ENCODE assay signal across 29 mouse cellular contexts in genomic region chr5:149344528-149344855, GRCm38 (mm10).
"Had no signal": no experiment of that assay in that cellular context is flagged by ENCODE, and none has a peak within 500 bp of the region (broad histone marks: within the 10 kb centered on the region; RNA-seq: fewer than 3 reads in every experiment).

No protein-coding gene starts in this region.

- H3K4me3 ChIP-seq: limb, embryonic 10.5 days; limb, embryonic 12.5 days; limb, embryonic 13.5 days; limb, embryonic 15.5 days; liver, embryonic 12.5 days; liver, embryonic 13.5 days; liver, embryonic 15.5 days; lung, embryonic 15.5 days; megakaryocyte, embryonic 14.5 days; midbrain, embryonic 10.5 days; midbrain, embryonic 12.5 days; midbrain, embryonic 13.5 days; midbrain, embryonic 15.5 days; myocyte; neural tube, embryonic 12.5 days had no signal

- H3K36me3 ChIP-seq: limb, embryonic 10.5 days; limb, embryonic 12.5 days; limb, embryonic 13.5 days; limb, embryonic 15.5 days; liver, embryonic 12.5 days; liver, embryonic 13.5 days; liver, embryonic 15.5 days; lung, embryonic 15.5 days; midbrain, embryonic 10.5 days; midbrain, embryonic 12.5 days; midbrain, embryonic 13.5 days; midbrain, embryonic 15.5 days; neural tube, embryonic 12.5 days had no signal

- H3K27me3 ChIP-seq: limb, embryonic 12.5 days; limb, embryonic 13.5 days; limb, embryonic 15.5 days; liver, embryonic 12.5 days; liver, embryonic 13.5 days; liver, embryonic 15.5 days; midbrain, embryonic 15.5 days; neural tube, embryonic 12.5 days had no signal

- H3K4me1 ChIP-seq: liver, embryonic 12.5 days; liver, embryonic 13.5 days; liver, embryonic 15.5 days; lung, embryonic 15.5 days; megakaryocyte, embryonic 14.5 days; midbrain, embryonic 15.5 days; neural tube, embryonic 12.5 days had no signal

- H3K27ac ChIP-seq: limb, embryonic 10.5 days; limb, embryonic 12.5 days; limb, embryonic 13.5 days; limb, embryonic 15.5 days; liver, embryonic 12.5 days; liver, embryonic 13.5 days; liver, embryonic 14.5 days; liver, embryonic 15.5 days; lung, embryonic 15.5 days; macrophage; midbrain, embryonic 10.5 days; midbrain, embryonic 12.5 days; midbrain, embryonic 13.5 days; midbrain, embryonic 15.5 days; neural tube, embryonic 12.5 days had no signal

- H3K4me2 ChIP-seq: limb, embryonic 12.5 days; limb, embryonic 13.5 days; limb, embryonic 15.5 days; liver, embryonic 11.5 days; liver, embryonic 12.5 days; liver, embryonic 13.5 days; liver, embryonic 15.5 days; lung, embryonic 14.5 days; lung, embryonic 15.5 days; midbrain, embryonic 11.5 days; midbrain, embryonic 12.5 days; midbrain, embryonic 13.5 days; midbrain, embryonic 15.5 days; neural tube, embryonic 12.5 days had no signal

- H3K9ac ChIP-seq: limb, embryonic 12.5 days; limb, embryonic 13.5 days; limb, embryonic 15.5 days; liver, embryonic 12.5 days; liver, embryonic 13.5 days; liver, embryonic 14.5 days; liver, embryonic 15.5 days; liver, postnatal 0 days; lung, embryonic 14.5 days; lung, embryonic 15.5 days; midbrain, embryonic 12.5 days; midbrain, embryonic 13.5 days; midbrain, embryonic 15.5 days; neural tube, embryonic 12.5 days had no signal

- H3K9me3 ChIP-seq: limb, embryonic 10.5 days; limb, embryonic 12.5 days; limb, embryonic 13.5 days; limb, embryonic 15.5 days; liver, embryonic 12.5 days; liver, embryonic 13.5 days; liver, embryonic 15.5 days; lung, embryonic 15.5 days; megakaryocyte, embryonic 14.5 days; midbrain, embryonic 10.5 days; midbrain, embryonic 12.5 days; midbrain, embryonic 13.5 days; midbrain, embryonic 15.5 days; neural tube, embryonic 12.5 days had no signal

- DNase-seq: left cerebral cortex, postnatal 4 days; liver; liver, embryonic 13.5 days; liver, postnatal 0 days; lung, adult 18-20 months; lung, embryonic 14.5 days; lung, postnatal 10 days; lung, postnatal 14 days; lung, postnatal 36 days; lung, postnatal 4 days; midbrain, embryonic 14.5 days had no signal
